Mouse (Mus musculus) stomach, embryonic 15.5 days (tissue): ENCODE data around the gene Slc8a3. TPM values are rescaled to one million over a fixed set of nuclear protein-coding genes. Genes with fewer than 3 reads are reported as not detected.
"Not testable (repeated sequence)": the region's sequence is repeated elsewhere in the genome, so short reads cannot be mapped to it uniquely, and the experiment has no call there.

Experiments used
- ATAC-seq: fragments of 200-750 bp; cut with Nextera tagmentation; 2 replicates; pipeline ENCODE4 v1.8.0; 2017; ENCODE audit warnings: low read depth, moderate number of reproducible peaks, moderate TSS enrichment; ENCODE audit not compliant: insufficient read depth, low FRiP score
- H3K27ac ChIP-seq: fragments of 300-500 bp; sonication (generic); 2 replicates; pipeline ENCODE4 v1.5.1; 2015; ENCODE audit warnings: mild to moderate bottlenecking, inconsistent platforms
- H3K27me3 ChIP-seq: fragments of 300-500 bp; sonication (generic); replicated peaks from 2 replicates; pipeline ENCODE4 v1.6.1; 2015; ENCODE audit warnings: inconsistent platforms
- H3K36me3 ChIP-seq: fragments of 300-500 bp; sonication (generic); 2 replicates; pipeline ENCODE4 v1.6.1; 2015; ENCODE audit warnings: inconsistent platforms
- H3K4me1 ChIP-seq: fragments of 300-500 bp; sonication (generic); 2 replicates; pipeline ENCODE4 v1.6.1; 2015; ENCODE audit warnings: inconsistent platforms
- H3K4me2 ChIP-seq: fragments of 300-500 bp; sonication (generic); 2 replicates; pipeline ENCODE4 v1.6.1; 2015; ENCODE audit warnings: mild to moderate bottlenecking, inconsistent platforms
- H3K4me3 ChIP-seq: fragments of 300-500 bp; sonication (generic); replicated peaks from 2 replicates; pipeline ENCODE4 v1.5.1; 2015; ENCODE audit warnings: inconsistent platforms
- H3K9ac ChIP-seq: fragments of 300-500 bp; sonication (generic); 2 replicates; pipeline ENCODE4 v1.6.1; 2015; ENCODE audit warnings: inconsistent platforms
- H3K9me3 ChIP-seq: fragments of 300-500 bp; sonication (generic); 2 replicates; pipeline ENCODE4 v1.6.1; 2016; ENCODE audit warnings: inconsistent platforms
- WGBS: fragments of 180-500 bp; shearing (Covaris S2); methylation state at CpG from one replicate; pipeline ENCODE4 v1.1.7; 2015; 5-methylcytosine and 5-hydroxymethylcytosine counted together
- polyA plus RNA-seq: library from polyadenylated mRNA; unstranded; fragments of >200 nt; fragmentation: Nextera tagmentation; extraction: Ambion mirVana; gene quantifications from 2 replicates; pipeline ENCODE4 v1.2.1, GENCODE M21; 2015

Gene Slc8a3
- 0.43 and 0.63 TPM in 2 replicates for polyA plus RNA-seq

- WGBS: under 1% methylated on average over 45 of the region's 47 CpGs
- peak within 1 kb of the TSS; percentile 61 for H3K4me3 ChIP-seq
- no peak within 1 kb of the TSS for H3K27ac ChIP-seq
- peak; percentile 56 for ATAC-seq
- peaks cover 13% of the 10 kb centered on the region; the same call in 1 of the 2 replicates for H3K27me3 ChIP-seq
- no peaks in the 10 kb centered on the region for H3K36me3 ChIP-seq
- peak within 1 kb of the TSS; percentile 77 for H3K9ac ChIP-seq
- H3K4me2 ChIP-seq: peak within 1 kb of the TSS; percentile 100
- no peaks in the 10 kb centered on the region for H3K9me3 ChIP-seq
- H3K4me1 ChIP-seq: peaks cover 12% of the 10 kb centered on the region; the same call in 1 of the 2 replicates
These were observed at the start of gene Slc8a3 for GRCm38 (mm10) chr12:81332875-81333421. TSS of gene Slc8a3 (minus strand) at chr12:81333180.

- not testable (repeated sequence) for H3K27me3 ChIP-seq, H3K4me3 ChIP-seq, H3K4me1 ChIP-seq, ATAC-seq, H3K36me3 ChIP-seq, H3K9ac ChIP-seq, H3K27ac ChIP-seq, H3K9me3 ChIP-seq, H3K4me2 ChIP-seq
- 75% methylated on average over 1 of the region's 1 CpGs for WGBS
These were observed 46.4 kb upstream of the Slc8a3 start, which contains the start of gene Gm4787 for GRCm38 (mm10) chr12:81379364-81379763. TSS of gene Gm4787 (minus strand) at chr12:81379464.

GRCm38 (mm10) chr12:81333841-81334240, 861 bp upstream of the Slc8a3 start:
- H3K4me3 ChIP-seq: no peak overlapping the region
- H3K9ac ChIP-seq: no peak overlapping the region
- no peaks in the 10 kb centered on the region for H3K36me3 ChIP-seq
- 71% methylated on average over 5 of the region's 5 CpGs for WGBS
- no peaks in the 10 kb centered on the region for H3K9me3 ChIP-seq
- H3K27me3 ChIP-seq: peaks cover 13% of the 10 kb centered on the region; the same call in 1 of the 2 replicates
- H3K4me1 ChIP-seq: peaks cover 12% of the 10 kb centered on the region; the same call in 1 of the 2 replicates
- peak overlapping the region; percentile 100; the same call in 1 of the 2 replicates for H3K4me2 ChIP-seq
- no peak overlapping the region for H3K27ac ChIP-seq
- ATAC-seq: no peak

- Histone ChIP-seq H3K4me1 (peaks cover 12% of the 10 kb centered on the region; the same call in 1 of the 2 replicates), H3K4me3 (peak overlapping the region; percentile 61), H3K27ac (no peak overlapping the region), H3K36me3 (no peaks in the 10 kb centered on the region), H3K4me2 (peak overlapping the region; percentile 100), H3K27me3 (peaks cover 13% of the 10 kb centered on the region; the same call in 1 of the 2 replicates), H3K9me3 (no peaks in the 10 kb centered on the region), H3K9ac (peak overlapping the region; percentile 77)
- 3% methylated on average over 52 of the region's 54 CpGs for WGBS
- ATAC-seq: 0 out of 2 replicates have a peak, but pooled peaks have one; percentile 27
These were observed 774 bp downstream of the Slc8a3 start for GRCm38 (mm10) chr12:81331937-81332874.

GRCm38 (mm10) chr12:81331046-81331638, 1.8 kb downstream of the Slc8a3 start:
- no peak for ATAC-seq
- no peaks in the 10 kb centered on the region for H3K9me3 ChIP-seq
- H3K27me3 ChIP-seq: peaks cover 13% of the 10 kb centered on the region; the same call in 1 of the 2 replicates
- 26% methylated on average over 5 of the region's 5 CpGs for WGBS
- no peak overlapping the region for H3K9ac ChIP-seq
- H3K4me3 ChIP-seq: no peak overlapping the region
- no peak overlapping the region for H3K27ac ChIP-seq
- H3K36me3 ChIP-seq: no peaks in the 10 kb centered on the region
- no peak overlapping the region for H3K4me2 ChIP-seq
- H3K4me1 ChIP-seq: peaks cover 12% of the 10 kb centered on the region; the same call in 1 of the 2 replicates

GRCm38 (mm10) chr12:81324991-81325390, 8.0 kb downstream of the Slc8a3 start:
- WGBS: 75% methylated on average over 3 of the region's 3 CpGs

GRCm38 (mm10) chr12:81324116-81324515, 8.9 kb downstream of the Slc8a3 start:
- Histone ChIP-seq H3K4me3 (no peak overlapping the region), H3K4me2 (no peak overlapping the region), H3K4me1 (no peaks in the 10 kb centered on the region), H3K9ac (no peak overlapping the region), H3K27me3 (no peaks in the 10 kb centered on the region), H3K9me3 (no peaks in the 10 kb centered on the region), H3K27ac (no peak overlapping the region), H3K36me3 (no peaks in the 10 kb centered on the region)
- no peak for ATAC-seq
- 89% methylated on average over 3 of the region's 3 CpGs for WGBS

More at GRCm38 (mm10) chr12:81324991-81325390, 8.0 kb downstream of the Slc8a3 start:
- Histone ChIP-seq H3K27ac (no peak overlapping the region), H3K36me3 (no peaks in the 10 kb centered on the region), H3K27me3 (no peaks in the 10 kb centered on the region), H3K4me1 (no peaks in the 10 kb centered on the region), H3K4me2 (no peak overlapping the region), H3K9ac (no peak overlapping the region), H3K4me3 (no peak overlapping the region), H3K9me3 (no peaks in the 10 kb centered on the region)
- no peak for ATAC-seq

GRCm38 (mm10) chr12:81321021-81321420, 12.0 kb downstream of the Slc8a3 start:
- Histone ChIP-seq H3K36me3 (no peaks in the 10 kb centered on the region), H3K4me1 (no peaks in the 10 kb centered on the region), H3K9me3 (no peaks in the 10 kb centered on the region), H3K4me3 (no peak overlapping the region), H3K4me2 (no peak overlapping the region), H3K27ac (no peak overlapping the region), H3K9ac (no peak overlapping the region), H3K27me3 (no peaks in the 10 kb centered on the region)
- ATAC-seq: no peak
- WGBS: 67% methylated on average over 1 of the region's 1 CpGs

GRCm38 (mm10) chr12:81317811-81318210, 15.2 kb downstream of the Slc8a3 start:
- no peak overlapping the region for H3K27ac ChIP-seq
- 42% methylated on average over 2 of the region's 2 CpGs for WGBS
- no peaks in the 10 kb centered on the region for H3K36me3 ChIP-seq
- no peak overlapping the region for H3K4me3 ChIP-seq
- no peak for ATAC-seq
- H3K27me3 ChIP-seq: no peaks in the 10 kb centered on the region
- no peaks in the 10 kb centered on the region for H3K9me3 ChIP-seq
- no peaks in the 10 kb centered on the region for H3K4me1 ChIP-seq
- H3K4me2 ChIP-seq: no peak overlapping the region
- no peak overlapping the region for H3K9ac ChIP-seq

DNA sequence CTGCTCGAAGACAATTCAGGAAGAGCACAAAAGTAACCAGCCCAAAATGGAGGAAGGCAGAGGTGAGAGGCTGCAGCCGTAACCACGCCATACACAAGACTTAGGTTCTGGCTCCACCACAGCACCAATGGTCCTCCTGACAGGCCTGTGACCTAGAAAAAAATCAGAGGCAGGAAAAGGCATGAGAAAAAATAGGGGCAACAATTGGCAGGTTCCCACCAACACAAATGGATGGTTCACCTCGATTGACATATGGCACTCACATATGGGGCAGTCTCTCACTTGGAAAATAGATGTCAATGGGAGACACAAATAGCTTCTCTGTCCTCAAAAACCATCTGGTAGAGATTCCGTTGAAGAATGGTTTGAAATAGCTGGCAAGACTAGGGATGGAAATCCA, 17.0 kb downstream of the Slc8a3 start:
- no peak overlapping the region for H3K27ac ChIP-seq
- no peak for ATAC-seq
- no peak overlapping the region for H3K4me3 ChIP-seq
- 92% methylated on average over 5 of the region's 5 CpGs for WGBS
- no peaks in the 10 kb centered on the region for H3K4me1 ChIP-seq
- H3K9me3 ChIP-seq: no peaks in the 10 kb centered on the region
- no peak overlapping the region for H3K4me2 ChIP-seq
- no peaks in the 10 kb centered on the region for H3K36me3 ChIP-seq
- H3K9ac ChIP-seq: no peak overlapping the region
- no peaks in the 10 kb centered on the region for H3K27me3 ChIP-seq

GRCm38 (mm10) chr12:81303626-81304025, 29.4 kb downstream of the Slc8a3 start:
- 79% methylated on average over 5 of the region's 5 CpGs for WGBS
- Histone ChIP-seq H3K36me3 (no peaks in the 10 kb centered on the region), H3K4me3 (no peak overlapping the region), H3K27me3 (no peaks in the 10 kb centered on the region), H3K4me1 (no peaks in the 10 kb centered on the region), H3K9ac (no peak overlapping the region), H3K9me3 (no peaks in the 10 kb centered on the region), H3K4me2 (no peak overlapping the region), H3K27ac (no peak overlapping the region)
- ATAC-seq: no peak
